Mouse (Mus musculus) intestine, embryonic 14.5 days (tissue): Measurements from ENCODE around the gene Zc3h12c. TPM values are rescaled to one million over a fixed set of nuclear protein-coding genes. Genes with fewer than 3 reads are reported as not detected.

ENCODE experiments used
- ATAC-seq: fragments of 200-750 bp; cut with Nextera tagmentation; replicated peaks from 2 replicates; pipeline ENCODE4 v1.8.0; 2017; ENCODE audit warnings: low read depth, moderate number of reproducible peaks, moderate TSS enrichment, moderate library complexity; ENCODE audit not compliant: low FRiP score, low TSS enrichment
- DNase-seq: peaks from one replicate; pipeline ENCODE4 v3.0.0-alpha.2; 2018; ENCODE audit warnings: low spot score
- H3K27ac ChIP-seq: fragments of 300-500 bp; sonication (generic); 2 replicates; pipeline ENCODE4 v1.5.1; 2014; ENCODE audit warnings: low read depth, mild to moderate bottlenecking, control low read depth
- H3K27me3 ChIP-seq: fragments of 300-500 bp; sonication (generic); replicated peaks from 2 replicates; pipeline ENCODE4 v1.6.1; 2014; ENCODE audit warnings: low read length, control low read depth; ENCODE audit not compliant: control insufficient read depth, insufficient read depth
- H3K36me3 ChIP-seq: fragments of 300-500 bp; sonication (generic); 2 replicates; pipeline ENCODE4 v1.6.1; 2014; ENCODE audit warnings: low read length, control low read depth; ENCODE audit not compliant: control insufficient read depth, insufficient read depth
- H3K4me1 ChIP-seq: fragments of 300-500 bp; sonication (generic); replicated peaks from 2 replicates; pipeline ENCODE4 v1.6.1; 2014; ENCODE audit warnings: low read length, control low read depth, mixed read lengths; ENCODE audit not compliant: control insufficient read depth, insufficient read depth
- H3K4me2 ChIP-seq: fragments of 300-500 bp; sonication (generic); 2 replicates; pipeline ENCODE4 v1.6.1; 2014; ENCODE audit warnings: low read length
- H3K4me3 ChIP-seq: fragments of 300-500 bp; sonication (generic); 2 replicates; pipeline ENCODE4 v1.5.1; 2014; ENCODE audit warnings: low read depth, low read length, control low read depth, mixed read lengths
- H3K9ac ChIP-seq: fragments of 300-500 bp; sonication (generic); 2 replicates; pipeline ENCODE4 v1.6.1; 2014; ENCODE audit warnings: mild to moderate bottlenecking, low read length
- H3K9me3 ChIP-seq: fragments of 300-500 bp; sonication (generic); 2 replicates; pipeline ENCODE4 v1.6.1; 2016; ENCODE audit warnings: low read length, control low read depth; ENCODE audit not compliant: control insufficient read depth
- WGBS: fragments of 180-500 bp; shearing (Covaris S2); extraction: QIAGEN DNeasy Blood & Tissue Kit; methylation state at CpG from one replicate; pipeline ENCODE4 v1.1.7; 2014; 5-methylcytosine and 5-hydroxymethylcytosine counted together
- polyA plus RNA-seq: library from polyadenylated mRNA; unstranded; fragments of >200 nt; fragmentation: Nextera tagmentation; extraction: Ambion mirVana; gene quantifications from 2 replicates; pipeline ENCODE4 v1.2.1, GENCODE M21; 2014

Gene Zc3h12c
- polyA plus RNA-seq, 1 experiment from 2014 or later: 4.0 TPM

DNA sequence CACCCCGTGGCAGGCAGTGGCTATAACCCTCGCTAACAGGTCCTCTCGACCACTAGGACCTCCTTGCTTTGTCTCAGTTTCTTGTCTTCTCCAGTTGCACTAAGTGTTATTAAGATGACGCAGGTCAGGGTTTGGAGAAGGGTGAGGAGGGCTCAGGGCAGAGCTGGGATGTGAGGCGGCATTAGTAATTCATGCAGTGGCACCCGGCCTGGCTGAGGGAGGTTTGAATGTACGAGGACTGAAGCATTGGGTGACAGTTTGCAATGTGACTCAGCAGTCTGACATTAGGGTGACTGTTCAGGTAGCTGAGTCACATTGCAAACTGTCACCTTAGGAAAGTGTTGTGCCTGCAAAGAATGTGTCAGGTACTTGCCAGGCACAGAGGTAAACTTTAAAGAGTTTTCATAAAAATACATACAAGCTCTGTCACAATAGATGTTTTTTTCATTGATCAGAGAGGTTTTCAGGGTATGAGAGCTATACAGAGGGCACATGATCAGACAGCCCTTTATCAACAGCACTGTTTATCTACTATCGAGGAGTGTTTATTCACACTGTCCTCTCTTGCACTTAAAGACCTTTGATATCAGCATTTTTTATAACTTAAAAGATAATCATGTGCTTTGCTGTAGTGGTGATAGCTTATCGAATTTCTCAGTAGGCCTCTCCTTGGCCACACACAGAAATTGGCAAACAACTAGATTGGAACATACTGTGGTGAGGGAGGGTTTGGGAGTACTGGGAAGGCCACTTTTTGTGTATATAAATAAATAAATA is 64.7 kb downstream of the Zc3h12c start:
- ATAC-seq (no peak), DNase-seq (peak; percentile 52)
- no peak overlapping the region for H3K9ac ChIP-seq
- WGBS: 47% methylated on average over 9 of the region's 9 CpGs
- no peaks in the 10 kb centered on the region for H3K36me3 ChIP-seq
- H3K9me3 ChIP-seq: no peaks in the 10 kb centered on the region
- no peaks in the 10 kb centered on the region for H3K4me1 ChIP-seq
- H3K4me2 ChIP-seq: no peak overlapping the region
- no peak overlapping the region for H3K27ac ChIP-seq
- H3K4me3 ChIP-seq: no peak overlapping the region
- 0 out of 2 replicates have a peak, but pooled peaks cover 3% of the 10 kb centered on the region for H3K27me3 ChIP-seq

DNA sequence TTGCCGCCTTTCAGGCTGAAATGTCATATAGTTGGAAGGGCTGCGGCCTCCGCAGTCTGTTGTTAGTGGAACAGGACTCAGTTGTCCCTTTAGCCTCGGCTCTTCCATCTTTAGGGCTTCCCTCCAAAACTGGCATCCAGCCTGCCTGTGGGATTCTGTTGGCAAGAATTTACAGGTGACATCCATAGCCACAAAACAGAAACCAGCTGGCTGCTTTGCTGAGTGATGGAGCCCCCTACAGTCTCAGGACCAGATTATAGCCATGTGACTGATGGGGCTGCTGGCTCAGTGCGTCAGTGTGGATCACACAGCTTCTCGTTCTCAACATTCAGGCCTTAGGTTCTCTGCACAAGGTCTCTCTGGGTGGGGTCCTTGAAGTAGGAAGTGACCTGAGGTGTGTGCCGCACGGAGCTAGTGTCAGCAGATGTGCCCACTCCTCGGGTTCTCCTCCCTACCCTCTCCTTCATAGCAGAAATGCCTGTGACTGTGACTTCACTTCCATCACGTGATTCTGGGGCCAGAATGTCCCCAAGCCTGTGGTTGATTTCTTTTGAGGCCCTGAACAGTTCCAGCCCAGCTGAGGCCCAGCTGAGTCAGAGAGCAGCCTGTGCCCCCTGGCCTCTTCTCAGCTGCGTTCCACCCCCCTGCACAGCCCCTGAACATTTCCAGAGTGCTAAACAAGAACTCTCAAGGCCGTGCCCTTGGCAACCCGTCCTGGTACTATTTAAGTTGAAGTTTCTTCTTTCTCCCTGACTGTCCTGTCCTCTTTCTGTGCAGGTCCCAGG is 66.1 kb downstream of the Zc3h12c start:
- H3K4me2 ChIP-seq: no peak overlapping the region
- 74% methylated on average over 13 of the region's 13 CpGs for WGBS
- no peaks in the 10 kb centered on the region for H3K36me3 ChIP-seq
- H3K27ac ChIP-seq: no peak overlapping the region
- H3K27me3 ChIP-seq: 0 out of 2 replicates have a peak, but pooled peaks cover 5% of the 10 kb centered on the region
- no peak for ATAC-seq
- no peak overlapping the region for H3K4me3 ChIP-seq
- no peak overlapping the region for H3K9ac ChIP-seq
- DNase-seq: peak; percentile 47
- H3K4me1 ChIP-seq: no peaks in the 10 kb centered on the region
- no peaks in the 10 kb centered on the region for H3K9me3 ChIP-seq

DNA sequence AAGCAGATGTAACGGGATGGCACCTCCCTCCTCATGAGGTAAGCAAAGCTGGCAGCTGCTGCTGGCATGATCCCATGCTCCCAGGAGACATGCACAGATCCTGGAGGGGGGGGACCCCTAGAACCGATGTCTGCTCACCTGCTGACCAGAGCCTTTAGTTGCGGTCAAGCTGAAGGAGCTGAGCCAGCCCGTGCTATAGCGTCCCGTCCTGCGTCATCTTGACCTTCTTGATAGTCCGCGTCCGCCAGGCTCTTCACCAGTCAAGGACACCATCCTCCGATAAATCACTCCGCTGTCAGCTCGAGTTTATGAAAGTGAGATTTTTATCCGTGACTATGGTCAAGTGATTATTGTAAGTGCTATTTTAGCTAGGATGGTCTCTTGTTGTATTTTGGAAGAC is 67.9 kb downstream of the Zc3h12c start:
- no peak overlapping the region for H3K27ac ChIP-seq
- no peaks in the 10 kb centered on the region for H3K9me3 ChIP-seq
- 0 out of 2 replicates have a peak, but pooled peaks cover 5% of the 10 kb centered on the region for H3K27me3 ChIP-seq
- WGBS: 90% methylated on average over 14 of the region's 14 CpGs
- no peak overlapping the region for H3K4me2 ChIP-seq
- DNase-seq (peak; percentile 31), ATAC-seq (no peak)
- H3K9ac ChIP-seq: no peak overlapping the region
- no peaks in the 10 kb centered on the region for H3K4me1 ChIP-seq
- H3K4me3 ChIP-seq: no peak overlapping the region
- H3K36me3 ChIP-seq: no peaks in the 10 kb centered on the region

DNA sequence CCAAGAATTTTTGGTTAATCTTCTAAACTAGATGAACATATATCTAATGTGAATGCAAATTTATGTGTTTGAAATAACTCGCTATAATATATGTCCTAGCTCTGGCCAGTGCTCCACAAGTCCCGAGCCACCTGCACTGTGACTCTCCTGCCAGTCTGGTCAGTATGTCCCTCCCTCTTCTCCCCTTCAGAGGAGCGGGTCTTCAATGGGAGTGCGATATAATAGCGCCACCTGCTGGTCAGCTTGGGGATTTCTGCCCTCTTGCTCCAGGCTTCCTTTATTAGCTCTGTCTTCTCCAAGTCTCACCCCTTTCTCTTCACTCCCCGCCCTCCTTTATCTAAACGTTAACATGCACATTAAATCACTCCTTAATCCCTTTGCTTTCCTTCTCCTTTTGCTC is 69.8 kb downstream of the Zc3h12c start:
- Histone ChIP-seq H3K27ac (no peak overlapping the region), H3K4me2 (no peak overlapping the region), H3K9me3 (no peaks in the 10 kb centered on the region), H3K9ac (no peak overlapping the region), H3K27me3 (0 out of 2 replicates have a peak, but pooled peaks cover 5% of the 10 kb centered on the region), H3K4me3 (no peak overlapping the region), H3K36me3 (no peaks in the 10 kb centered on the region), H3K4me1 (no peaks in the 10 kb centered on the region)
- DNase-seq: peak; percentile 93
- 5% methylated on average over 7 of the region's 7 CpGs for WGBS
- ATAC-seq: 0 out of 2 replicates have a peak, but pooled peaks have one; percentile 13

DNA sequence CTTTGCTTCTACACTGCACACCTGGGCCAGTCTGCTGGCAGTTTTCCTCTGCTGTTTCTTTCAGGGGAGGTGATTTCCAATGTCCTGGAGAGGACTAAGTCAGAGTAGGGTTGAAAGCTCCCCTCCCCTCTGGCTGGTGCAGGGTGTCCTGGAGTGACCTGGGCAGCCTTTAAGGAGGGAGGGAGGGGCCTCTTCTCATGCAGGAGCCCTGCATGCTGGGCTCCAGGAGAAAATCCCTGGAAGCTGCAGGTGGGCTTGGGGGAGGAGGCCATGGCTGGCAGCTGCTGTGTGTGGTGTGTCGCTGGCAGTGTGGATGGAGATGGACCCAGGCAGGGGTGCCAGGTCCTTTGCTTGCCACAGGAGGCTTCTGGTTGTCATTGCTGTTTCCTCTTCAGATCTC is 71.0 kb downstream of the Zc3h12c start:
- ATAC-seq (no peak), DNase-seq (peak; percentile 29)
- no peak overlapping the region for H3K27ac ChIP-seq
- no peak overlapping the region for H3K4me3 ChIP-seq
- H3K4me1 ChIP-seq: no peaks in the 10 kb centered on the region
- 29% methylated on average over 1 of the region's 1 CpGs for WGBS
- no peak overlapping the region for H3K9ac ChIP-seq
- H3K9me3 ChIP-seq: no peaks in the 10 kb centered on the region
- H3K27me3 ChIP-seq: 0 out of 2 replicates have a peak, but pooled peaks cover 5% of the 10 kb centered on the region
- H3K4me2 ChIP-seq: no peak overlapping the region
- no peaks in the 10 kb centered on the region for H3K36me3 ChIP-seq

DNA sequence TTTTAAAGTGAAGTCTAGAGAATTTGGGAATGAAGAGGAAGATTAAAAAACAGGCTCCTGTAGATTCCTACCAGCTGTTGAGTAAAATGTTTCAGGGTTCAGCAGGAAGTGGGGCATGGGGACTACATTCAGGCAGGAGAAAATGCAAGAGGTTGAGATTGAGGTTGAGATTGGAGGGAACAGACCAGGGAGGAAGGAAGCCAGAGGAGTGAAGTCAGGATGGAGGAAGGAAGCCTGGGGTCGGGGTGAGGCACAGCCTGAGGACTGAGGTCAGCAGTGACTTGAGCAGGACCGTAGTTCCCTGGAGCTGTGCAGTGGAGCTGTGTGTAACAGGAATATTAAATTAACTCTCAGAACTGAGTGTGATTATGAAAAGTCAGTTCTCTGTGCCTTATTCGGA is 72.7 kb downstream of the Zc3h12c start:
- Histone ChIP-seq H3K27ac (no peak overlapping the region), H3K4me1 (no peaks in the 10 kb centered on the region), H3K36me3 (no peaks in the 10 kb centered on the region), H3K4me2 (no peak overlapping the region), H3K9ac (no peak overlapping the region), H3K27me3 (0 out of 2 replicates have a peak, but pooled peaks cover 5% of the 10 kb centered on the region), H3K9me3 (no peaks in the 10 kb centered on the region), H3K4me3 (no peak overlapping the region)
- DNase-seq: no peak
- ATAC-seq: no peak
- 71% methylated on average over 3 of the region's 3 CpGs for WGBS

DNA sequence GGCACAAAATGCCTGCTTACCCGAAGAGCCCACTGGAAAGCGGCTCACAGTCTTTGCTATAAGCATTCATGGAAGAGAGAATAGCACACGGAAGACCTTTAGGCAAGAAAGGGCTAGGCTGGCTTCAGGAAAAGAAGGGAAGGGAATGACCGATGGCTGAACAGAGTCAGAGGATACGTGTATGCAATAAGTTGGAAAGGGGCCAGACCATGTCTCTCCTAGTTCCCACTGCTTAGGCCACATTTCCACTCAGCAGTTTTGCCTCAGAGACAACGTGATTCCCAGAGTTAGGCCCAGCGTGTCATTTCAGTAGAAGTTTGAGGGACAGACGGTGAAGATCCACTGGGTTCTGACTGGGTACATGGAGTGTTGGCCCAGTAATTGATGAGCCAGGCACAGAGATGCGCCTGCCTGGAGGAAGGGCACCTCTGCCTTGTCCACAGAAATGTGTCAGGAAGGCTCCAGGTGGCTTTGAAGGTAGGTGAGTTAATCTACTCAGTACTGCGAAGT is 73.8 kb downstream of the Zc3h12c start:
- H3K9me3 ChIP-seq: no peaks in the 10 kb centered on the region
- H3K27ac ChIP-seq: no peak overlapping the region
- H3K4me1 ChIP-seq: no peaks in the 10 kb centered on the region
- H3K4me3 ChIP-seq: no peak overlapping the region
- H3K27me3 ChIP-seq: 0 out of 2 replicates have a peak, but pooled peaks cover 2% of the 10 kb centered on the region
- H3K36me3 ChIP-seq: peaks cover 5% of the 10 kb centered on the region; the same call in 1 of the 2 replicates
- no peak overlapping the region for H3K9ac ChIP-seq
- DNase-seq: peak; percentile 51
- H3K4me2 ChIP-seq: no peak overlapping the region
- 79% methylated on average over 10 of the region's 10 CpGs for WGBS
- ATAC-seq: no peak

DNA sequence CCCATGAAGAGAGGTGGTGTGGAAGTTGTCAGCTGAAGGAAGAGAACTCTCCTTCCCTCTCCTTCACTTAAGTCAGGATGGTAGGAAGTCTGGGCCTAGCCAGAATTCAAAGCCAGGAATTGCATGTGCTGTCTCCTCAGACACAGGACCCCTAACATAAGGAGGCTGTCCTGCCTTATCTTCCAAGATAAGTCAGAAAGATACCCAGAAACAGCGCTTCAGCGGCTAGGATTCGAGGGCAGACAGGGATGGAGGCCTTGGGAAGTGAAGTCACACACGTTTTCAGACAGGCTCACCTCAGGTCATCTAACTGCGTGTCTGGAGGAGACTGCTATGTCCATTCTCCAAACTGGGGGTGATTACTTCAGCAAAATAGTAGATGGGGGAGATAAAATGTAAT is 74.4 kb downstream of the Zc3h12c start:
- H3K9me3 ChIP-seq: no peaks in the 10 kb centered on the region
- peaks cover 7% of the 10 kb centered on the region; the same call in 1 of the 2 replicates for H3K36me3 ChIP-seq
- no peak overlapping the region for H3K9ac ChIP-seq
- no peak overlapping the region for H3K4me3 ChIP-seq
- no peak overlapping the region for H3K4me2 ChIP-seq
- ATAC-seq (no peak), DNase-seq (no peak)
- 0 out of 2 replicates have a peak, but pooled peaks cover 2% of the 10 kb centered on the region for H3K27me3 ChIP-seq
- no peak overlapping the region for H3K27ac ChIP-seq
- no peaks in the 10 kb centered on the region for H3K4me1 ChIP-seq
- WGBS: 72% methylated on average over 5 of the region's 5 CpGs
